Mouse (Mus musculus) cerebellum, adult 2 months (tissue): ENCODE results near the gene Prkar2b.

Experiments
- CTCF ChIP-seq: fragments of 200-500 bp; IDR thresholded peaks from 2 replicates; pipeline ENCODE4 v1.5.1; 2011; ENCODE audit warnings: low read depth, mild to moderate bottlenecking, control low read depth, low read length, moderate library complexity, borderline replicate concordance; ENCODE audit not compliant: insufficient read depth
- POLR2A ChIP-seq: fragments of 200-500 bp; IDR thresholded peaks from 2 replicates; pipeline ENCODE4 v1.6.1; 2011; ENCODE audit warnings: low read length, control low read depth, borderline replicate concordance; ENCODE audit not compliant: insufficient read depth

GRCm38 (mm10) chr12:32109201-32109600, 48.1 kb upstream of the Prkar2b start:
- TF ChIP-seq POLR2A, result no peak
- no peak for TF ChIP-seq CTCF
